Mouse (Mus musculus): ENCODE data around the gene Mnat1. TPM values are rescaled to one million over a fixed set of nuclear protein-coding genes. Genes with fewer than 3 reads are reported as not detected.

Mnat1 gene
- total and polyA plus RNA-seq, 3 experiments = 29.4 to 36.9 TPM; not detected in 1

GRCm38 (mm10) chr12:73300531-73300930, 177.0 kb downstream of the Mnat1 start:
- Histone ChIP-seq H3K36me3 (ENCODE audit: control insufficient read depth in 1 of 2, insufficient read depth in 2 of 2, low read length in 2 of 2) (peaks cover 0 to 2% of the 10 kb centered on the region in 2 experiments; a peak in 2 of 4 replicates), H3K4me1 (ENCODE audit: control insufficient read depth in 1 of 2, insufficient read depth in 2 of 2, low read length in 2 of 2) (peaks cover 0 to 2% of the 10 kb centered on the region in 2 experiments; a peak in 1 of 4 replicates), H3K4me3 (ENCODE audit: control insufficient read depth in 1 of 2, insufficient read depth in 1 of 2, low read depth in 2 of 2, low read length in 2 of 2) (no peak overlapping the region), H3K27ac (ENCODE audit: control insufficient read depth, low read depth, low read length) (no peak overlapping the region), H3K9ac (ENCODE audit: control insufficient read depth, low read depth, low read length, poor library complexity, severe bottlenecking) (no peak overlapping the region), H3K9me3 (replicated peaks; ENCODE audit: insufficient read depth, low read length) (no peaks in the 10 kb centered on the region), H3K79me2 (ENCODE audit: control insufficient read depth, insufficient read depth, low read length, poor library complexity) (no peaks in the 10 kb centered on the region), H3K27me3 (ENCODE audit: control insufficient read depth in 1 of 2, insufficient read depth in 2 of 2, low read length in 2 of 2) (no peaks in the 10 kb centered on the region)
- no peak for TF ChIP-seq ZMIZ1 (IDR thresholded peaks at IDR 0.05; ENCODE audit: low read depth, low read length)
- TF ChIP-seq EP300 (IDR thresholded peaks at IDR 0.05; ENCODE audit: low read depth in 1 of 2, low read length in 2 of 2) = no peak
- TF ChIP-seq GABPA (IDR thresholded peaks at IDR 0.05; ENCODE audit: low read depth, low read length) = no peak
- no peak for TF ChIP-seq NRF1 (IDR thresholded peaks at IDR 0.05; ENCODE audit: insufficient read depth, low read depth, low read length, poor library complexity, severe bottlenecking)
- no peak for TF ChIP-seq E2F4 (IDR thresholded peaks at IDR 0.05; ENCODE audit: borderline replicate concordance, low read depth, low read length)
- no peak for TF ChIP-seq SIN3A (IDR thresholded peaks at IDR 0.05; ENCODE audit: low read length)
- no peak for TF ChIP-seq ELF1 (IDR thresholded peaks at IDR 0.05; ENCODE audit: low read depth, low read length)
- DNase-seq (ENCODE audit: low read depth, low spot score) = no peak

GRCm38 (mm10) chr12:73304636-73305035, 181.1 kb downstream of the Mnat1 start:
- no peak overlapping the region for H3K27ac ChIP-seq (ENCODE audit: control insufficient read depth, low read depth, low read length)
- DNase-seq (ENCODE audit: low read depth, low spot score) = no peak
- H3K36me3 ChIP-seq (ENCODE audit: control insufficient read depth in 1 of 2, insufficient read depth in 2 of 2, low read length in 2 of 2) = no peaks in the 10 kb centered on the region
- no peaks in the 10 kb centered on the region for H3K9me3 ChIP-seq (replicated peaks; ENCODE audit: insufficient read depth, low read length)
- H3K27me3 ChIP-seq (ENCODE audit: control insufficient read depth in 1 of 2, insufficient read depth in 2 of 2, low read length in 2 of 2) = no peaks in the 10 kb centered on the region
- no peaks in the 10 kb centered on the region for H3K4me1 ChIP-seq (ENCODE audit: control insufficient read depth in 1 of 2, insufficient read depth in 2 of 2, low read length in 2 of 2)
- no peaks in the 10 kb centered on the region for H3K79me2 ChIP-seq (ENCODE audit: control insufficient read depth, insufficient read depth, low read length, poor library complexity)
- H3K4me3 ChIP-seq (ENCODE audit: control insufficient read depth in 1 of 2, insufficient read depth in 1 of 2, low read depth in 2 of 2, low read length in 2 of 2) = no peak overlapping the region
- no peak overlapping the region for H3K9ac ChIP-seq (ENCODE audit: control insufficient read depth, low read depth, low read length, poor library complexity, severe bottlenecking)
- TF ChIP-seq TAL1 (IDR thresholded peaks at IDR 0.05; ENCODE audit: low read length) (no peak), GABPA (IDR thresholded peaks at IDR 0.05; ENCODE audit: low read depth, low read length) (no peak), CHD1 (IDR thresholded peaks at IDR 0.05; ENCODE audit: low read depth, low read length) (no peak), USF2 (IDR thresholded peaks at IDR 0.05; ENCODE audit: borderline replicate concordance in 1 of 2, insufficient read depth in 1 of 2, low read depth in 1 of 2, low read length in 2 of 2) (no peak), POLR2AphosphoS2 (IDR thresholded peaks at IDR 0.05; ENCODE audit: low read length) (no peak), MAZ (IDR thresholded peaks at IDR 0.05; ENCODE audit: low read depth, low read length) (no peak), MYC (IDR thresholded peaks at IDR 0.05; ENCODE audit: low read depth, low read length) (no peak), RCOR1 (IDR thresholded peaks at IDR 0.05; ENCODE audit: low read depth, low read length) (no peak), RAD21 (IDR thresholded peaks at IDR 0.05; ENCODE audit: low read depth, low read length) (no peak), USF1 (IDR thresholded peaks at IDR 0.05; ENCODE audit: low read depth, low read length) (no peak)
